Mouse (Mus musculus) stomach, postnatal 0 days (tissue): ENCODE data around the gene Arap1. TPM values are rescaled to one million over a fixed set of nuclear protein-coding genes. Genes with fewer than 3 reads are reported as not detected.

Experiments
- ATAC-seq: fragments of 200-750 bp; cut with Nextera tagmentation; 2 replicates; pipeline ENCODE4 v1.8.0; 2017; ENCODE audit not compliant: low FRiP score, low TSS enrichment
- DNase-seq: peaks from one replicate; pipeline ENCODE4 v3.0.0-alpha.2; 2016; ENCODE audit warnings: low spot score
- H3K27ac ChIP-seq: fragments of 300-500 bp; sonication (generic); replicated peaks from 2 replicates; pipeline ENCODE4 v1.5.1; 2014; ENCODE audit warnings: mild to moderate bottlenecking, control low read depth
- H3K27me3 ChIP-seq: fragments of 300-500 bp; sonication (generic); 2 replicates; pipeline ENCODE4 v1.6.1; 2014; ENCODE audit warnings: low read length; ENCODE audit not compliant: control insufficient read depth, insufficient read depth
- H3K36me3 ChIP-seq: fragments of 300-500 bp; sonication (generic); 2 replicates; pipeline ENCODE4 v1.6.1; 2014; ENCODE audit warnings: low read length, mixed read lengths; ENCODE audit not compliant: control insufficient read depth, insufficient read depth
- H3K4me1 ChIP-seq: fragments of 300-500 bp; sonication (generic); replicated peaks from 2 replicates; pipeline ENCODE4 v1.6.1; 2014; ENCODE audit warnings: antibody characterized with exemption; ENCODE audit not compliant: control insufficient read depth, insufficient read depth
- H3K4me2 ChIP-seq: fragments of 300-500 bp; sonication (generic); replicated peaks from 2 replicates; pipeline ENCODE4 v1.6.1; 2014; ENCODE audit warnings: low read depth, mild to moderate bottlenecking, control low read depth, moderate library complexity
- H3K4me3 ChIP-seq: fragments of 300-500 bp; sonication (generic); 2 replicates; pipeline ENCODE4 v1.5.1; 2014; ENCODE audit warnings: low read depth, low read length, control low read depth
- H3K9ac ChIP-seq: fragments of 300-500 bp; sonication (generic); 2 replicates; pipeline ENCODE4 v1.6.1; 2014; ENCODE audit warnings: mild to moderate bottlenecking, low read length, control low read depth, mixed read lengths
- H3K9me3 ChIP-seq: fragments of 300-500 bp; sonication (generic); 2 replicates; pipeline ENCODE4 v1.6.1; 2016; ENCODE audit warnings: low read length; ENCODE audit not compliant: control insufficient read depth
- CTCF ChIP-seq: IDR thresholded peaks from 2 replicates; pipeline ENCODE4 v1.5.1; 2016; ENCODE audit warnings: antibody characterized with exemption, low read depth, mild to moderate bottlenecking, moderate library complexity
- EP300 ChIP-seq: optimal IDR thresholded peaks from 2 replicates; pipeline ENCODE3; 2016; ENCODE audit warnings: antibody characterized with exemption
- WGBS: fragments of 180-500 bp; shearing (Covaris S2); extraction: QIAGEN DNeasy Blood & Tissue Kit; methylation state at CpG from one replicate; pipeline ENCODE4 v1.1.7; 2014; 5-methylcytosine and 5-hydroxymethylcytosine counted together
- polyA plus RNA-seq: library from polyadenylated mRNA; unstranded; fragments of >200 nt; fragmentation: Nextera tagmentation; extraction: Ambion mirVana; gene quantifications from 2 replicates; pipeline ENCODE4 v1.2.1, GENCODE M21; 2015

Gene Arap1
- polyA plus RNA-seq, 1 experiment from 2014 or later, result 37.2 TPM

GRCm38 (mm10) chr7:101444211-101444610 is 96.3 kb downstream of the Arap1 start:
- Histone ChIP-seq H3K27me3 (no peaks in the 10 kb centered on the region), H3K9ac (no peak overlapping the region), H3K36me3 (no peaks in the 10 kb centered on the region), H3K9me3 (no peaks in the 10 kb centered on the region), H3K4me1 (no peaks in the 10 kb centered on the region), H3K27ac (no peak overlapping the region), H3K4me2 (no peak overlapping the region), H3K4me3 (no peak overlapping the region)
- no peak for TF ChIP-seq CTCF
- TF ChIP-seq EP300, result no peak
- no peak for ATAC-seq
- WGBS, result 78% methylated on average over 4 of the region's 4 CpGs
- DNase-seq, result no peak

DNA sequence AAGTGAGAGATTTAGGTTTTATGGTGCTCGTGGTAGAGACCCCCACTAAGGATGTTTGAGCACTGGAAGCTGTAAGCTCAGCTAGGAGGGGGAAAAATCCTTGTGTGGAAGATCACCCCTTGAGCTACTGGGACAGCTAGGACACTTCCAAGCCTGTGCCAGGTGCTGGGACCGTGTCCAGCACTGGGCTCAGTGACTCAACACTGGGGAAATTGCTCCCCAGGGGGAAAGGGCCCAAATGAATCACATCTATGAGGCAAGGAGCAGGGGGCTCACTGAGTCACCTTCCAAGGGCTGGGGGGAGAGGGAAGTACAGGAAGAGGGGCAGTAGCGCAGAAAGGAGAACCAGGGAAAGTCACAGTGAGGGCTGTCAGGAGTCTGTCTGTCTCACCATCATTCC is 102.0 kb downstream of the Arap1 start:
- no peaks in the 10 kb centered on the region for H3K9me3 ChIP-seq
- WGBS, result 30% methylated on average over 3 of the region's 3 CpGs
- H3K27me3 ChIP-seq, result no peaks in the 10 kb centered on the region
- H3K9ac ChIP-seq, result no peak overlapping the region
- no peaks in the 10 kb centered on the region for H3K36me3 ChIP-seq
- no peak overlapping the region for H3K4me2 ChIP-seq
- H3K4me1 ChIP-seq, result no peaks in the 10 kb centered on the region
- no peak for TF ChIP-seq CTCF
- no peak for DNase-seq
- no peak overlapping the region for H3K4me3 ChIP-seq
- no peak for ATAC-seq
- H3K27ac ChIP-seq, result no peak overlapping the region

GRCm38 (mm10) chr7:101450422-101451401 is 102.8 kb downstream of the Arap1 start:
- peak overlapping the region; percentile 54 for H3K4me3 ChIP-seq

GRCm38 (mm10) chr7:101452669-101453068 is 104.8 kb downstream of the Arap1 start:
- no peak overlapping the region for H3K4me2 ChIP-seq
- DNase-seq (no peak), ATAC-seq (no peak)
- no peaks in the 10 kb centered on the region for H3K4me1 ChIP-seq
- no peaks in the 10 kb centered on the region for H3K27me3 ChIP-seq
- no peaks in the 10 kb centered on the region for H3K9me3 ChIP-seq
- no peak overlapping the region for H3K27ac ChIP-seq
- peak overlapping the region; percentile 15; the same call in 1 of the 2 replicates for H3K4me3 ChIP-seq
- 91% methylated on average over 3 of the region's 3 CpGs for WGBS
- no peak overlapping the region for H3K9ac ChIP-seq
- TF ChIP-seq EP300 (no peak), CTCF (no peak)
- no peaks in the 10 kb centered on the region for H3K36me3 ChIP-seq

More at GRCm38 (mm10) chr7:101450422-101451401, 102.8 kb downstream of the Arap1 start:
- Histone ChIP-seq H3K27ac (no peak overlapping the region), H3K4me1 (no peaks in the 10 kb centered on the region), H3K27me3 (no peaks in the 10 kb centered on the region), H3K4me2 (peak overlapping the region; percentile 92), H3K36me3 (no peaks in the 10 kb centered on the region), H3K9me3 (no peaks in the 10 kb centered on the region), H3K9ac (peak overlapping the region; percentile 47)
- DNase-seq (peak; percentile 88), ATAC-seq (peak; percentile 77)
- TF ChIP-seq CTCF (peak; percentile 98), EP300 (no peak)
- under 1% methylated on average over 66 of the region's 68 CpGs for WGBS

DNA sequence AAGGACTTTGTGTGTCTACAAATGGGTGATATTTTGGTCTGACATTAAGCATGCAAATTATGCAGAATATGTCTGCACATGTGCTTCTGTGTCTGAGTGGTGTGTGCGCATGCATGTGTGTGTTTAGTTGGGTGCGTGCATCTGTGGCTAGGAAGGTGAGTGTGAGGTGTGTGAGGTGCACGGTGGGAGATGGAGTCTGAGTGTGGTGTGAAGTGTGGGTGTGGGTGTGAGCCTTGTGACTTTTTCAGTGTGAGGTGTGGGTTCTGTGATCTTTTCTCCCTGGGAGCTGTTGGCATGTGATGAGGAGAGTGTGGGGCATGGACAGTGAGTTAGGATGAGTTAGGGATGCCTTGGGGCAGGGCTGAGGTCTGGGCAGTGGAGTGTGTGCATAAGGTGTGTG is 105.4 kb downstream of the Arap1 start:
- no peak overlapping the region for H3K4me2 ChIP-seq
- no peaks in the 10 kb centered on the region for H3K4me1 ChIP-seq
- no peak for TF ChIP-seq CTCF
- TF ChIP-seq EP300, result no peak
- no peak for ATAC-seq
- no peak overlapping the region for H3K9ac ChIP-seq
- peak overlapping the region; percentile 15; the same call in 1 of the 2 replicates for H3K4me3 ChIP-seq
- no peaks in the 10 kb centered on the region for H3K9me3 ChIP-seq
- H3K27me3 ChIP-seq, result no peaks in the 10 kb centered on the region
- H3K27ac ChIP-seq, result no peak overlapping the region
- no peak for DNase-seq
- no peaks in the 10 kb centered on the region for H3K36me3 ChIP-seq
- WGBS, result 78% methylated on average over 3 of the region's 3 CpGs

- no peak overlapping the region for H3K9ac ChIP-seq
- H3K9me3 ChIP-seq, result no peaks in the 10 kb centered on the region
- H3K4me1 ChIP-seq, result no peaks in the 10 kb centered on the region
- H3K4me2 ChIP-seq, result no peak overlapping the region
- ATAC-seq, result no peak
- no peak for TF ChIP-seq EP300
- no peak for TF ChIP-seq CTCF
- no peaks in the 10 kb centered on the region for H3K36me3 ChIP-seq
- H3K4me3 ChIP-seq, result no peak overlapping the region
- 34% methylated on average over 8 of the region's 8 CpGs for WGBS
- DNase-seq, result no peak
- no peak overlapping the region for H3K27ac ChIP-seq
- no peaks in the 10 kb centered on the region for H3K27me3 ChIP-seq
Observed at GRCm38 (mm10) chr7:101453725-101454124, 105.9 kb downstream of the Arap1 start.
